Mouse (Mus musculus): ENCODE results near the gene Abcd3.

Gene Abcd3

DNA sequence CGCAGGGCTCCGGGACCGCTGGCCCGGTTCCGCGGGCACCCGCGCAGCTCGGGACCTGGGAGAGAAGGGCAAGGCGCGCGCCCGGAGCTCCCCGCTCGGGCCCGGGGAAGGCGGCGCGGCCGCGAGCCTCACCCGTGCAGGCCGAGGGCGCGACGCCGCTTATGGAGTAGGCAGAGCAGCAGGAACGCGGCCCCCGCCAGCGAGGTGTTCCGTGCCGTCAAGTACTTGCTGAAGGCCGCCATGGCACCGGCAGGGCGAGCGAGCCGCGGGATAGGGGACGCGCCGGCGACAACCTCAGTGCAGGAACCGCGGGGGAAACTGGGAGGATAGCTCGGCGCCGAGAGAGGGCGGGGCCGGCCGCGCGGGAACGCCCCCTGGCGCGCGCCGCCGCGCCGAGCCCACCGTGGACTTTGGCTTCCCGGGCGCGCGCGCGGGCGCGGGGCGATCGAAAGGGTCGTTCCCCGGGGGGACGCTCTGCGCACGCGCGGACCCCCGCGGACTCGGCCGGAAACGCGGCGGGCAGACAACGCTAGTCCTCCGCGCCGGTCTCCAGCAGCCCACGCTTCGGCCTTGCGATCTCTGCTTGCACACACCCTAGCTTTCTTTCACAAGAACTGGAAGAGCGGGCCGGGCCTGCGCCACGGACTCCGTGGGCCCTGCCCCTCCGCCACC, at the start of gene Abcd3:
Gene Abcd3 (minus strand): TSS at position 426 of the 672 bp plus-strand sequence.
- DNase-seq (ENCODE audit: low spot score in 2 of 2): peak; percentile 73 to 88

GRCm38 (mm10) chr3:121859142-121859541, 44.0 kb upstream of the Abcd3 start:
- no peak for DNase-seq (ENCODE audit: low spot score in 2 of 2)

GRCm38 (mm10) chr3:121856131-121856530, 41.0 kb upstream of the Abcd3 start:
- DNase-seq (ENCODE audit: low spot score in 2 of 2): no peak

DNA sequence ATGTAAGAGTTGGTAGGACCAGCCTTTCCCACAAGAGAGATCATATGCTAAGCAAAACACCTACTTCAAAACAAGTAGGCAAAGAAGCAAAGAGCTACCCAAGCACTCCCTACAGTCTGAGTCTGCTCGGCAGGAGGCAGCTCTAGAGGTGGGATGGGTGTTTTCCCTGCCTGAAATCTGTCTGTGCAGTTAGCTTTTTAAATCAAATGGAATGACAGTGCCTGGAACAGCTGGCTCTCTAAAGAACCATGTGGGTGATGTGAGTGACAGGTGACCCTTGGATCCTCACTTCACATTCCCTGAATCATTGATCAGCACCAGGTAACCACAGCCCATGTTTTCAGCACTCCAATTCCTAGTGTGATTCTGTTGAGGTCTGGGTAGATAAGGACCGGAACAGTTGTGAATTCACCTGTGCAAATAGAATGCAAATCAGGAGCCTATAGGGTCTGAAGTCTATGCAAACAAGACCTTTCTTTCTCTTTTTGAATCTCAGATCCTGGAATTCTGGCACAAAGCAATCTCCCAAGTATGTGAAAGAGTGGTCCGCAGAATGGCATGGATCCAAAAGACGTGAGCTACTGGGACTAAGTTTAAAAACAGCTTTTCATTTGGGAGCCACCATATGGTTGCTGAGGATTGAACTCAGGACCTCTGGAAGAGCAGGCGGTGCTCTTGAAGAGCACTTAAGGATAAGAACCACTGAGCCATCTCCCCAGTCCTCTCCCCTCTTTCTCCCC, 38.8 kb upstream of the Abcd3 start:
- DNase-seq (ENCODE audit: low spot score in 2 of 2): no peak

DNA sequence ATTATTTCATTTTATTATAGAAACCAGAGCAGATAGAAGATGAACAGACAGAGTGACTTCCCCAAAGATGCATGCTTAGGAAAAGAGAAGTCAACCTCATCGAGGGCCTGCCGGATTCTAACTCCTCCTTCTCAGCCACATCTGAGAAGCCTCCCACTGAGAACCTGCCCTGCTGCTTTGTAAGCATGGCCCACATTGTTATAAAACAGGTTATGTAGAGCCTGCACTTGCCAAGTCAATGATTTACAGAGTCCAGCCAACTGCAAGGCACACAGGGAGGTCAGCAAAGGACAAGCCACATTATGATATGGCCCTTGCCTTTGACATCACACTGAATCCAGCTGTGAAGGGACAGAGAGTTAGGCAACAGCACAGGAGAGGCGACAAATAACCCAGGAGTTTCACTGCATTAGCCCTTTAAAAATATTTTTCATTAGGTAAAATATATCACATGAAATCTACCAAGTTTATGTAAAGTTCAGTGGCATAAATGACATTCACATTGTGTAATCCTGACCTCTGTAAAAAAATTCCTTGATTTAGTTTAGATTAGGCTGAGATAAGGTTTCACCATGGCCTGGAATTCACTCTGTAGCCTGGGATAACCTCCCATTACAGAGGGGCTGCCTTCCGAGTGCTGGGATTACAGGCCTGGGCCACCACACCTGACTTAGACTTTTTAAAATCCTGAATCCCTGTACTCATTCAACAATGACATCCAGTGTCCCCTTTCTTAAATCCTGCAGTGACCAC, 37.1 kb upstream of the Abcd3 start:
- no peak for DNase-seq (ENCODE audit: low spot score in 2 of 2)

DNA sequence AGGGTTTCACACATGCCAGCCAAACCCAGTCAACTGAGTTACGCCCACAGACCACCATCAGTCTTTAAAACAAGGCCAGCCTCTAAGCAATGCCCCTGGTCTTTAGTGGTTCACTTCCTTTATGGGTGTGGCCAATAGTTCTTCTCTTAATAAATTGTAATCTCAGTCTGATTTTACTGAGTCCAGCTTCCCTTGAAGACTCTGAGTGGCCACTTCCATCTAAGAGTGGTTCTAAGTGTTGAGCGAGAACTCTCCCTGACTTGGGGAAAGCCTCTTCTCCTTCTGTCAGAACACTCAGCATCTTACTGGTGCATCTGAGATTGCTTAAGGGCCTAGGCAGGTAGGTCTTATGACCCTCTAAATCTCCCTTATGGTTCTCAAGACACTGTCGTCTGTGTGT, 35.9 kb upstream of the Abcd3 start:
- DNase-seq (ENCODE audit: low spot score in 2 of 2): no peak

GRCm38 (mm10) chr3:121850381-121850780, 35.3 kb upstream of the Abcd3 start:
- DNase-seq (ENCODE audit: low spot score in 2 of 2): no peak

DNA sequence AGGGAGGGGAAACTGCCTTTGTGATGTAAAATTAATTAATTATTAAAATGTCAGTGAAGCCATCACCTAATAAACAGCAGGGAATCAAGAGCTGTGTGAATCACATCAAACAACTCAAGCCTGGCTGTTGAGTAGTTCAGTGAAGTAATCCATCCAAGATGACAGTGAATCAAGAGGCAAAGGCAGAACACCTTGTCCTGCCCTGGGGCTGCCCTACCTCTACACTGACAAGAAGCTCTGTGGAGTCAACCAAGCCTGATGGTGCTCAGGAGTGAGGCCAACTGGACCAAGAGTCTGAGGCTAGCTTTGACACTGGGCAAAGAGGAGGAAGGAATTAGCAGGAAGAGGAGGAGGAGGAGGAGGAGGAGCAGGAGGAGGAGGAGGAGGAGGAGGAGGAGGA, 32.2 kb upstream of the Abcd3 start:
- no peak for DNase-seq (ENCODE audit: low spot score in 2 of 2)

- no peak for DNase-seq (ENCODE audit: low spot score in 2 of 2)
These were observed 29.6 kb upstream of the Abcd3 start for GRCm38 (mm10) chr3:121844658-121845057.

DNA sequence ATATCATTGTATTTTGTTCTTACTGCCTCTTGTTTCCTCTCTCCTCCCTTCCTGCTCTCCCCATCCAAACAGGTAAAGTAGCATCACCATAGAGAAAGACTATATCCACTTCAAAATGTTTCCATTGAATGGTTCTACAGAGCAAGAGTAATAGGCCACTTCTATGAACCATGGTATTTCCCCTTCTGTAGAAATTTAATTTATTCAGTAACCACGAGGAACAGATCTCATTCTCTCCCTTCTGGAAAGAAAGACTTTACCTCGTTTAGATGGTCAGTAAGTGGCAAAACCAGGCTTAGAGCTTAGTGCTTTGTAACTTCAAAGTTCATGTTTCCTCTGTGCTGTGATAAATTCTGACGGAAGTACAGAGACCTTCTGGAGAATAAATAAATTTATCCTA, 28.9 kb upstream of the Abcd3 start:
- DNase-seq (ENCODE audit: low spot score in 2 of 2): no peak

DNA sequence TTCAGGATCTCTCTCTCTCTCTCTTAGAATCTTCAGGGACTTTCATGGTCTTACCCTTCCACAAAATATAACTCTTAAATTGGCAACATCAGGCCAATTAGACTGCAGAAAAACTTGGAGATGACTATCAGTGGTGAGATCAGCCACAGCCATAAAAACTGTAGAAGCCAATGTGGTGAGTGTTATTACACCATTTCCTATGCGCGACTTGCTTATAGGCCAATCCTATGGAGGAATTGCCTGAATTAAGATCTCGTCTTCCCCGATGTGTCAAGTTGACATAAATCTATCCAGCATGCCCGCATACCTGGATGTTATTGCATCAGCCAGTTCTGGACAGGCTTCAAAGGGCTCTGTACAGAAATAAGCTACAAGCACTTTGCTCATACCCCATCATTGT, 28.2 kb upstream of the Abcd3 start:
- no peak for DNase-seq (ENCODE audit: low spot score in 2 of 2)

- no peak for DNase-seq (ENCODE audit: low spot score in 2 of 2)
These were observed 27.3 kb upstream of the Abcd3 start for GRCm38 (mm10) chr3:121842306-121842860.

GRCm38 (mm10) chr3:121841412-121842014, 26.4 kb upstream of the Abcd3 start:
- no peak for DNase-seq (ENCODE audit: low spot score in 2 of 2)

- no peak for DNase-seq (ENCODE audit: low spot score in 2 of 2)
These were observed 25.2 kb upstream of the Abcd3 start for GRCm38 (mm10) chr3:121840351-121840750.

- DNase-seq (ENCODE audit: low spot score in 2 of 2): no peak
These were observed 19.6 kb upstream of the Abcd3 start for GRCm38 (mm10) chr3:121834732-121835131.

DNA sequence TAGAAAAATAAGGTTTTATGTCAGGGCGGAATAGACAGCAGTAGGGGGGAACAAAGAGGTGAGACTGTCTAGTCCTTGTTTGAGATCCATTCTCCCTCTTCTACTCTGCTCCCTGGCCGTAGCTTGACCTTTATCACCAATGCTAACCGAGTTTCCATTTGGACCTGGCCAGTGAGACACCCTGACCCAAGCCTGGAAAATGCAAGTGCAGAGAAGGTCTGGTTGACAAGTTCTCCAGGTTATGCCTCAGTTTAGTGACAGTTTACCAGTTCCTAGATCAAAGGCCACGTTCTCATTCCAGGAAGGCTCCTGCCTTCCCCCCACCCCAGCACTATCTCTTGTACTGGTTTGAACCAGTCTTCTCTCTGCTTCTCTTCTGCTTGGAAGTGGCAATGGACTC, 19.1 kb upstream of the Abcd3 start:
- no peak for DNase-seq (ENCODE audit: low spot score in 2 of 2)

DNA sequence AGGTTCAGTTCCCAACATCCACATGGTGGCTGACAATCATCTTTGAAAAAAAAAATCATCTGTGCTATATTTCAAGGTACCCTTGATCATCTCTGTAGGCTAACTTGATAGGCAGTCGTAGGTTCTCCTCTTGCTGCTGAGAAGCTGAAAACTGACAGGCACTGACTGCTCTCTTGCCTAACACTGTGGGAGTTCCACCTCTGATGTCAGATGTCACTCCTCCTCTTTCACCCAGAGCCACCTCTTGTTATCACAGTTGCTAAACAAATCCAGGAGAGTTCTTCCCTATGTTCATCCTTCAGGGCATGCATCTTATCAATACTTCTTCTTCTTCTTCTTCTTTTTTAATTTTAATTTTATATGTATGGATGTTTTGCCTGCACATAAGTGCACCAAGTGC, 10.0 kb upstream of the Abcd3 start:
- no peak for DNase-seq (ENCODE audit: low spot score in 2 of 2)

DNA sequence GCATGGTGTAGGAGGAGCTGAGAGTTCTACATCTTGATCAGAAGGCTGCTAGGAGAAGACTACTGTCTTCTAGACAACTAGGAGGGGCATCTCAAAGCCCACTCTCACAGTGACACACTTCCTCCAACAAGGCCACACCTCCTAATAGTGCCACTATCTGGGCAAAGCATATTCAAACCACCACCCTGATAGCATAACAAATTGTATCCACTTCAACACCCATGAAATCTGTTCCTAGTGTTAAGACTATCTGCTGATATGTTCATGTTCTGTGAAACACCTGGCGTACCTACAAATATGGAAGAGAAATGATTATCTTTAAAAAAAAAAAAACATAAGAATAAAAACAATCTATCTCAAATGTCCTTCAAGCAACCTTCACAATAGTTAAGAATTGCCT, 9.2 kb upstream of the Abcd3 start:
- no peak for DNase-seq (ENCODE audit: low spot score in 2 of 2)

GRCm38 (mm10) chr3:121822643-121823042, 7.5 kb upstream of the Abcd3 start:
- DNase-seq (ENCODE audit: low spot score in 2 of 2): no peak

DNA sequence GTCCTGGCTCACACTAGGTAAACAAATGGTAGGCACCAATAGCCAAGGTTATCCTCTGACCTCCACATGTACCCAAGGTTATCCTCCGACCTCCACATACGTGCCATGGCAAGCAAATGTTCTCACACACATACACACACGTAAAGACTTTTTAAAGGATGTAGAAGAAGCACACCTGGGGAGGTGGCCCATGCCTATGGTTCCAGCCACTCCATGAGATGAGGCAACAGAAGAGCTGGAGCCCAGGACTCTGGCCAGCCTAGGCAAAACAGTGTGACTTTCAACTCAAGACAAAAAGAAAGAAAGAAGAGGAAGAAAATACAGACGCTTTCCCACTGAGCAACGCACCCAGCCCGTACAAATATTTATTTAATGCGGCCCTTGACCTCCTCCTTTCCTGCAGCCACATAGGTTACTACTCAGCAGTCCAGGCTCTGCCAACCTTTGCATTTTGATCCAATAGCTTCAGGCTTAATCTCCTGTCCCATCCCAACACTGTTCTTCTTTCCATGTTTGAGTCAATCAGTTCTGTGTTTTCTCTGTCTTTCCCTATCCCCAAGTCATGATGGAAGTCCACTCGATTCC, 6.5 kb upstream of the Abcd3 start:
- no peak for DNase-seq (ENCODE audit: low spot score in 2 of 2)

- DNase-seq (ENCODE audit: low spot score in 2 of 2): no peak
These were observed 4.6 kb upstream of the Abcd3 start for GRCm38 (mm10) chr3:121819693-121820200.
